Mouse (Mus musculus): ENCODE results near the gene Jak2. TPM values are rescaled to one million over a fixed set of nuclear protein-coding genes. Genes with fewer than 3 reads are reported as not detected.

Gene Jak2
- polyA plus RNA-seq, 1 experiment from 2014 or later: 12.8 TPM

DNA sequence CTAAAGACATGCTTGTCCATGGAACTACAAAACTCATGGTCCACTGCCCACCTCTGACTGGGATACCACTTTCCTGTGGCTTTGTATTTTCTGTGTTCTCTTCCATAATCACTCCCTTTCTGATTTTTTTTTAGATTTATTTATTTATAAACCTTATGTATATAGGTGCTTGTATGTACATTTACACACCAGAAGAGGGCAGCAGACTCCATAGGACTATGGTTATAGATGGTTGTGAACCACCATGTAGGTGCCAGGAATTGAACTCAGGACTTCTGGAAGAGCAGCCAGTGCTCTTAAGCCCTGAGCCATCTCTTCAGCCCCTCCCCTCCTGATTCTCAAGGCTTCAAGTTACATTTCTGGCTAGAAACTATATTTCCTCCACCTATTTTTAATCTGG lies 57.2 kb downstream of the Jak2 start:
- Histone ChIP-seq H3K27me3 (ENCODE audit: control insufficient read depth, insufficient read depth, low read length) (no peaks in the 10 kb centered on the region), H3K4me1 (ENCODE audit: control insufficient read depth, insufficient read depth, low read length) (no peaks in the 10 kb centered on the region), H3K36me3 (ENCODE audit: control insufficient read depth, insufficient read depth, low read length) (no peaks in the 10 kb centered on the region), H3K9ac (ENCODE audit: low read length) (no peak overlapping the region), H3K27ac (ENCODE audit: low read depth, low read length) (no peak overlapping the region), H3K4me2 (no peak overlapping the region), H3K9me3 (ENCODE audit: control insufficient read depth, low read length) (no peaks in the 10 kb centered on the region), H3K4me3 (ENCODE audit: low read depth, low read length) (no peak overlapping the region)
- DNase-seq (ENCODE audit: low spot score, missing footprints) (no peak), ATAC-seq (ENCODE audit: low FRiP score) (no peak)

GRCm38 (mm10) chr19:29311791-29312190 lies 60.2 kb downstream of the Jak2 start:
- Histone ChIP-seq H3K4me3 (ENCODE audit: low read depth, low read length) (no peak overlapping the region), H3K4me2 (no peak overlapping the region), H3K36me3 (ENCODE audit: control insufficient read depth, insufficient read depth, low read length) (no peaks in the 10 kb centered on the region), H3K4me1 (ENCODE audit: control insufficient read depth, insufficient read depth, low read length) (no peaks in the 10 kb centered on the region), H3K9ac (ENCODE audit: low read length) (no peak overlapping the region), H3K9me3 (ENCODE audit: control insufficient read depth, low read length) (peaks cover 6% of the 10 kb centered on the region; the same call in 1 of the 2 replicates), H3K27ac (ENCODE audit: low read depth, low read length) (no peak overlapping the region), H3K27me3 (ENCODE audit: control insufficient read depth, insufficient read depth, low read length) (no peaks in the 10 kb centered on the region)
- ATAC-seq (ENCODE audit: low FRiP score) (no peak), DNase-seq (ENCODE audit: low spot score, missing footprints) (no peak)
- 95% methylated on average over 8 of the region's 8 CpGs for WGBS

DNA sequence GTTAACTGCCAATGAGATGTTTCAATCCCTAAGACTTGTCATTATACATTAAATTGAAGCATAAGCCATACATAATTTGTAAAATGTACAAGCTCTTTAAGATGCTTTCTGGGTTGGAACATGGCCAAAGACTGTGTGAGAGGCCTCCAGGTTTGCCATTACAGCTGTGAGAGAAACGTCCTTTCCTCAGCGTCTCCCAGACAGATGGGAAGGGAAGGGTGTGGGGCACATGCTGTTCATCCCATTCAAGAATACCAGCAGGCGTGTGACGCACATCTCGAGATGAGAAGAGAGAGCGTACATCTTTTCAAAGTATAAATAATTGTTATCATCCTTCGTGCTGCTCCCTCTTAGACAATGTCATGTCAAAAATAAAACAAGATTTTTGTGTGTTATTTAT lies 61.0 kb downstream of the Jak2 start:
- Histone ChIP-seq H3K4me2 (no peak overlapping the region), H3K27me3 (ENCODE audit: control insufficient read depth, insufficient read depth, low read length) (no peaks in the 10 kb centered on the region), H3K9me3 (ENCODE audit: control insufficient read depth, low read length) (peaks cover 6% of the 10 kb centered on the region; the same call in 1 of the 2 replicates), H3K9ac (ENCODE audit: low read length) (no peak overlapping the region), H3K4me1 (ENCODE audit: control insufficient read depth, insufficient read depth, low read length) (no peaks in the 10 kb centered on the region), H3K4me3 (ENCODE audit: low read depth, low read length) (no peak overlapping the region), H3K36me3 (ENCODE audit: control insufficient read depth, insufficient read depth, low read length) (no peaks in the 10 kb centered on the region), H3K27ac (ENCODE audit: low read depth, low read length) (no peak overlapping the region)
- ATAC-seq (ENCODE audit: low FRiP score): no peak
- DNase-seq (ENCODE audit: low spot score, missing footprints): no peak
- WGBS: 76% methylated on average over 7 of the region's 7 CpGs

DNA sequence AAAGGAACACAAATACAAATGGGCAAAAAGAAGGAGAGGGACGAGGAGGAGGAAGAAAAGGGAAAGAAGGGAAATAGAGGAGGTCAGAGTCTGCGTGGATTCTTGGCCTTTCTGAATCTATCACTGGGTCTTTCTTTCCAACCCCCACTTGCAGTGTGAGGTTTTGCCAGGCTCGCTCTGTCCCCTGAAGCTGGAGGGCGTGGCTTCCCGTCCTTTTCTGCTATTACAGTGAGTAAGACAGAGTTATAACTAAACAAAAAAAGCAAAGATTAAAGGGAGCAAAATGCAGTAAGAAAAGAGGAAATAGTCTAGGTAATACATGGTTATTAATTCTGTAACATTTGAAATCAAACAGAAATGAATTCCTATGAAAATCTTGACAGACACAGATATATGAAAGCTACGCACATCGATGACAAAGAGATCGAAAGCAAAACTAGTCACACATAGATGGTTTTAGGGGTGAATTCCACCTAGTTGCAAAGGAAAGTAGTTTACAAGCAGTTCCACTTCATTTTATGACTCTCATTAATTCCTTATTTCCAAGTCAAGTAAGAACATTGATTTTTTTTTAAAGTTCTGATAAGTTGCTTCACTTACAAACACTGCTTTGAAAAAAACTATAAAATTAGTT lies 71.9 kb downstream of the Jak2 start:
- Histone ChIP-seq H3K4me1 (ENCODE audit: control insufficient read depth, insufficient read depth, low read length) (no peaks in the 10 kb centered on the region), H3K4me3 (ENCODE audit: low read depth, low read length) (no peak overlapping the region), H3K9me3 (ENCODE audit: control insufficient read depth, low read length) (no peaks in the 10 kb centered on the region), H3K9ac (ENCODE audit: low read length) (no peak overlapping the region), H3K27me3 (ENCODE audit: control insufficient read depth, insufficient read depth, low read length) (no peaks in the 10 kb centered on the region), H3K4me2 (no peak overlapping the region), H3K27ac (ENCODE audit: low read depth, low read length) (no peak overlapping the region), H3K36me3 (ENCODE audit: control insufficient read depth, insufficient read depth, low read length) (no peaks in the 10 kb centered on the region)
- no peak for ATAC-seq (ENCODE audit: low FRiP score)
- WGBS: 80% methylated on average over 8 of the region's 8 CpGs
- no peak for DNase-seq (ENCODE audit: low spot score, missing footprints)

DNA sequence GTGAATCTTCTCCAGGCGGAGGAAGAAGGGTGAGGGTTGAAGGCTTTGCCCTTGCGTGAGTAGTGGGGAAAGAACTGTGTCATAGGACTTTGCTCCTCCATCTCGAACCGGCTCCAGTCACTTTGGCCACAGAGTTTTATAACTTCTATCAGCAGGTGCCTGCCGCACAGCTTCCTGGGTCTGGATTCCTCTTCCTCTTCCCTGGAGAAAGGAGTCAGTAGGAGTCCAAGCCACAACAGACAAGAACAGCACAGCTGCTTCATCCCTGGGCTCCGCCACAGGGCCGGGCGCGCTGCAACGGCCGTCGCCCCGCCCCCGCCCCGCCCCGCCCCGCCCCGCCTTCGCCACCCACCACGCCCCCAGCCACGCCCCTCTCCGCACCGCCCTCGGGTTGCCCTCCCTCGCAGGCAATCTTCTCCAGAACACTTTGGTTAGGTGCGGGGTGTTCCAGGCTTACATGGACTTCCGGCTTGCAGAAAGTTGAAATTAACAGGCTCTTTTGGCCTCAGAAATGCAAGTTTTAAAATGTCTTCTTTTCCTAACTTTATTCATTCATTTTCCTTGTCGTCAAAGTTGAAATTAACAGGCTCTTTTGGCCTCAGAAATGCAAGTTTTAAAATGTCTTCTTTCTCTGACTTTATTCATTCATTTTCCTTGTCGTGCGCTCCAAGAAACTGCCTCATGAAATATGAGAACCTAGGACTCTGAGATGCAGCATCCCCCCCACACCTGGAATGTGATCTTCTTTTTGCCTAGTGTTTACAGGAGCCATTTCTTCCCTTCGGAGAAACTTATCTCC lies 73.6 kb downstream of the Jak2 start, which contains the start of gene Insl6:
Insl6 (minus strand) TSS at position 304 of the 799 bp plus-strand sequence.
- Histone ChIP-seq H3K27ac (ENCODE audit: low read depth, low read length) (no peak within 1 kb of the TSS), H3K9ac (ENCODE audit: low read length) (peak within 1 kb of the TSS; percentile 58), H3K9me3 (ENCODE audit: control insufficient read depth, low read length) (no peaks in the 10 kb centered on the region), H3K4me1 (ENCODE audit: control insufficient read depth, insufficient read depth, low read length) (no peaks in the 10 kb centered on the region), H3K4me3 (ENCODE audit: low read depth, low read length) (peak within 1 kb of the TSS; percentile 30), H3K4me2 (peak within 1 kb of the TSS; percentile 55), H3K27me3 (ENCODE audit: control insufficient read depth, insufficient read depth, low read length) (no peaks in the 10 kb centered on the region), H3K36me3 (ENCODE audit: control insufficient read depth, insufficient read depth, low read length) (no peaks in the 10 kb centered on the region)
- WGBS: 6% methylated on average over 31 of the region's 31 CpGs
- ATAC-seq (ENCODE audit: low FRiP score): peak; percentile 93
- DNase-seq (ENCODE audit: low spot score, missing footprints): peak; percentile 94

GRCm38 (mm10) chr19:29325852-29326180 lies 74.2 kb downstream of the Jak2 start:
- Histone ChIP-seq H3K9ac (ENCODE audit: low read length) (no peak overlapping the region), H3K27ac (ENCODE audit: low read depth, low read length) (no peak overlapping the region), H3K9me3 (ENCODE audit: control insufficient read depth, low read length) (no peaks in the 10 kb centered on the region), H3K4me2 (peak overlapping the region; percentile 55; the same call in 1 of the 2 replicates), H3K27me3 (ENCODE audit: control insufficient read depth, insufficient read depth, low read length) (no peaks in the 10 kb centered on the region), H3K36me3 (ENCODE audit: control insufficient read depth, insufficient read depth, low read length) (no peaks in the 10 kb centered on the region), H3K4me1 (ENCODE audit: control insufficient read depth, insufficient read depth, low read length) (no peaks in the 10 kb centered on the region), H3K4me3 (ENCODE audit: low read depth, low read length) (no peak overlapping the region)
- no peak for ATAC-seq (ENCODE audit: low FRiP score)
- 68% methylated on average over 9 of the region's 9 CpGs for WGBS
- no peak for DNase-seq (ENCODE audit: low spot score, missing footprints)

- Histone ChIP-seq H3K36me3 (ENCODE audit: control insufficient read depth, insufficient read depth, low read length) (no peaks in the 10 kb centered on the region), H3K9ac (ENCODE audit: low read length) (no peak overlapping the region), H3K27ac (ENCODE audit: low read depth, low read length) (no peak overlapping the region), H3K9me3 (ENCODE audit: control insufficient read depth, low read length) (no peaks in the 10 kb centered on the region), H3K4me1 (ENCODE audit: control insufficient read depth, insufficient read depth, low read length) (no peaks in the 10 kb centered on the region), H3K4me3 (ENCODE audit: low read depth, low read length) (no peak overlapping the region), H3K4me2 (no peak overlapping the region), H3K27me3 (ENCODE audit: control insufficient read depth, insufficient read depth, low read length) (no peaks in the 10 kb centered on the region)
- WGBS: 90% methylated on average over 4 of the region's 4 CpGs
- DNase-seq (ENCODE audit: low spot score, missing footprints): no peak
- no peak for ATAC-seq (ENCODE audit: low FRiP score)
Measured at GRCm38 (mm10) chr19:29326396-29326795, 74.8 kb downstream of the Jak2 start.

GRCm38 (mm10) chr19:29326822-29327552 lies 75.4 kb downstream of the Jak2 start:
- no peak overlapping the region for H3K27ac ChIP-seq (ENCODE audit: low read depth, low read length)
- ATAC-seq (ENCODE audit: low FRiP score): no peak
- 85% methylated on average over 13 of the region's 13 CpGs for WGBS

More at GRCm38 (mm10) chr19:29326822-29327552, 75.4 kb downstream of the Jak2 start:
- Histone ChIP-seq H3K9ac (ENCODE audit: low read length) (no peak overlapping the region), H3K27me3 (ENCODE audit: control insufficient read depth, insufficient read depth, low read length) (no peaks in the 10 kb centered on the region), H3K9me3 (ENCODE audit: control insufficient read depth, low read length) (no peaks in the 10 kb centered on the region), H3K36me3 (ENCODE audit: control insufficient read depth, insufficient read depth, low read length) (no peaks in the 10 kb centered on the region), H3K4me2 (no peak overlapping the region), H3K4me1 (ENCODE audit: control insufficient read depth, insufficient read depth, low read length) (no peaks in the 10 kb centered on the region), H3K4me3 (ENCODE audit: low read depth, low read length) (no peak overlapping the region)
- no peak for DNase-seq (ENCODE audit: low spot score, missing footprints)

Measured in midbrain, embryonic 11.5 days (tissue).